Mouse (Mus musculus) olfactory bulb, adult 2 months (tissue): Measurements from ENCODE around the gene Kcnj12. TPM values are rescaled to one million over a fixed set of nuclear protein-coding genes. Genes with fewer than 3 reads are reported as not detected.

Source experiments
- H3K27ac ChIP-seq: fragments of 200-500 bp; 2 replicates; pipeline ENCODE4 v1.5.1; 2012; ENCODE audit warnings: low read depth, low read length; ENCODE audit not compliant: insufficient read depth
- H3K4me1 ChIP-seq: fragments of 200-500 bp; 2 replicates; pipeline ENCODE4 v1.6.1; 2012; ENCODE audit warnings: low read length; ENCODE audit not compliant: control insufficient read depth, insufficient read depth
- H3K4me3 ChIP-seq: fragments of 200-500 bp; 2 replicates; pipeline ENCODE4 v1.5.1; 2012; ENCODE audit warnings: mild to moderate bottlenecking, low read depth, low read length, moderate library complexity; ENCODE audit not compliant: insufficient read depth
- CTCF ChIP-seq: fragments of 200-500 bp; IDR thresholded peaks from 2 replicates; pipeline ENCODE4 v1.5.1; 2012; ENCODE audit warnings: low read depth, mild to moderate bottlenecking, low read length, moderate library complexity; ENCODE audit not compliant: insufficient read depth
- POLR2A ChIP-seq: fragments of 200-500 bp; IDR thresholded peaks from 2 replicates; pipeline ENCODE4 v1.6.1; 2012; ENCODE audit warnings: mild to moderate bottlenecking, low read depth, low read length, moderate library complexity; ENCODE audit not compliant: insufficient read depth
- WGBS: fragments of 180-500 bp; shearing (Covaris S2); methylation state at CpG from one replicate; pipeline ENCODE4 v1.1.7; 2018; 5-methylcytosine and 5-hydroxymethylcytosine counted together
- polyA plus RNA-seq: library from polyadenylated mRNA; stranded (reverse); fragments of >200 nt; gene quantifications from 2 replicates; pipeline ENCODE4 v1.2.4, GENCODE M21; 2012; ENCODE audit warnings: low replicate concordance; ENCODE audit not compliant: missing spikeins, insufficient read depth, insufficient read length

Gene Kcnj12
- polyA plus RNA-seq, 1 experiment, result not detected

- H3K4me1 ChIP-seq, result peaks cover 29% of the 10 kb centered on the region
These were observed 8.8 kb downstream of the Kcnj12 start for GRCm38 (mm10) chr11:61031137-61031536.

GRCm38 (mm10) chr11:61031658-61032445 lies 9.5 kb downstream of the Kcnj12 start:
- 67% methylated on average over 5 of the region's 5 CpGs for WGBS
- Histone ChIP-seq H3K4me1 (peaks cover 26% of the 10 kb centered on the region), H3K27ac (no peak overlapping the region)

More at GRCm38 (mm10) chr11:61031137-61031536, 8.8 kb downstream of the Kcnj12 start:
- WGBS, result 91% methylated on average over 7 of the region's 7 CpGs
- no peak for TF ChIP-seq CTCF
- TF ChIP-seq POLR2A, result no peak
- Histone ChIP-seq H3K27ac (no peak overlapping the region), H3K4me3 (no peak overlapping the region)

DNA sequence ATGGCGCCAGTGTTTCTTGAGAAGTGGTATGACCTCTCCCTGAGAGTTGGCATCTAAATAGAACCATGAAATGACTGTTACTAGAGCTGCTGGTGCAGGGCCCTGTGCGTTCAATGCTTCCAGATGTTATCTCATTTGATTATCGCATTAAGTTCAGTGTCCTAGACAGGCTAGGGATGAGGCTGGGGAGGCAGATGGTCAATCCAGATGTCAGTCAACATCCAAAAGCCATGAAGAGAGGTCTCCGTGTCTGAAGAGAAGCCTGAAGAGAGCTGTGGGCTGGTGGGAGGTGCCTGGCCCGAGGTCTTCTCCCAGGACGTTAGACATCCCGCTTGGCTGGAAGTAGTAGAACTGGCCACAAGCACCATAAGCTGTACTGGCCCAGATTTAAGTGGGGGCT lies 10.1 kb downstream of the Kcnj12 start:
- Histone ChIP-seq H3K4me1 (peaks cover 20% of the 10 kb centered on the region), H3K27ac (no peak overlapping the region), H3K4me3 (no peak overlapping the region)
- TF ChIP-seq CTCF, result no peak
- TF ChIP-seq POLR2A, result no peak
- WGBS, result 82% methylated on average over 7 of the region's 7 CpGs

More at GRCm38 (mm10) chr11:61031658-61032445, 9.5 kb downstream of the Kcnj12 start:
- no peak for TF ChIP-seq CTCF
- no peak for TF ChIP-seq POLR2A
- H3K4me3 ChIP-seq, result no peak overlapping the region

GRCm38 (mm10) chr11:61033160-61033559 lies 10.8 kb downstream of the Kcnj12 start:
- H3K4me3 ChIP-seq, result no peak overlapping the region
- 84% methylated on average over 5 of the region's 5 CpGs for WGBS
- TF ChIP-seq POLR2A, result no peak
- TF ChIP-seq CTCF, result no peak
- no peak overlapping the region for H3K27ac ChIP-seq
- peaks cover 15% of the 10 kb centered on the region for H3K4me1 ChIP-seq

DNA sequence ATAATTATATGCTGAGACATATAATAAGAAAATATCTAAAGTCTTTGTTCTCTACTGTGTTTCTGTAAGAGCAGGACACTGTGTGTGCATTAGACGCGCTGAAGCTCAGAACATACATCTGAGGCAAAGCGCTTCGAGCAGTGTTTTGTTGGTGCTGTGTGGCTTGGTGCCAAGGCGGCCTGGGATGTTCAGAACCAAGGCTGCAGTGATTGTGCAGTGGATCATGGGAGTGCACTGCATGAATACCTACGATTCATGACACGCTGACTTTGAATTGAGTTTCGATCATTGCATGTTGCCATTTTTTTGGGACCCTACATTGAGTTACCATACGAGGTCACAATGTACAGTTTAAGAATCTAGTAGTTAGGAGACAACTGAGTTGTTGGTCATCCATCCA lies 14.3 kb downstream of the Kcnj12 start:
- H3K4me1 ChIP-seq, result peaks cover 21% of the 10 kb centered on the region
- 92% methylated on average over 9 of the region's 9 CpGs for WGBS

GRCm38 (mm10) chr11:61038277-61038782 lies 16.0 kb downstream of the Kcnj12 start:
- WGBS, result 66% methylated on average over 9 of the region's 9 CpGs
- TF ChIP-seq CTCF, result no peak
- no peak for TF ChIP-seq POLR2A
- no peak overlapping the region for H3K4me3 ChIP-seq
- peaks cover 30% of the 10 kb centered on the region for H3K4me1 ChIP-seq
- no peak overlapping the region for H3K27ac ChIP-seq

More for the DNA sequence above, 14.3 kb downstream of the Kcnj12 start:
- Histone ChIP-seq H3K4me3 (no peak overlapping the region), H3K27ac (no peak overlapping the region)
- TF ChIP-seq POLR2A (no peak), CTCF (no peak)

GRCm38 (mm10) chr11:61040856-61041652 lies 18.7 kb downstream of the Kcnj12 start:
- H3K4me1 ChIP-seq, result peaks cover 45% of the 10 kb centered on the region
- no peak overlapping the region for H3K4me3 ChIP-seq
- WGBS, result 79% methylated on average over 11 of the region's 11 CpGs
- TF ChIP-seq POLR2A (no peak), CTCF (no peak)
- no peak overlapping the region for H3K27ac ChIP-seq

GRCm38 (mm10) chr11:61042593-61042992 lies 20.2 kb downstream of the Kcnj12 start:
- 38% methylated on average over 8 of the region's 8 CpGs for WGBS
- Histone ChIP-seq H3K4me1 (peaks cover 45% of the 10 kb centered on the region), H3K4me3 (no peak overlapping the region), H3K27ac (no peak overlapping the region)
- TF ChIP-seq CTCF (no peak), POLR2A (no peak)
